Mouse (Mus musculus): ENCODE data around the gene Ablim1.

DNA sequence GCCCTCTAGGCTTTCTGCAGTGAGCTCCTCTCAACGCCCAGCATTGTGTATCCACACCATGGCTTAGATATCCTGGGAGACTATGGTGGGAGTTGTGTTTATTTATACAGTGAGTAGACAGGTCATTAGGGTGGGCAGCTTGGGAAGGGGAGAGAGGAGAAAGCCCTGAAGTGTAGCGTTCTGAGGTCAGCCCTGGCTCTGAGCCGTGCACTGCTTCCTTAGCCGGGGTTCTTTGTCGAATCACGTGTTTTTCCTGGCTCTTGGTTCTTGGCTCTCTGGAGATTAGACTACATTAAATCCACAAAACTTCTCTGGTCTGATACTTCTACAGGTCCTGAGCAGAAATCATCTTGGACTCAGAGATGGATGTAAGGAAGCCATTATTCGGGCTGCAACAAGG is 205.1 kb downstream of the Ablim1 start:
- TF ChIP-seq EP300 (IDR thresholded peaks at IDR 0.05; ENCODE audit: low read depth) (no peak), CTCF (IDR thresholded peaks at IDR 0.05; ENCODE audit: low read depth) (no peak)
